Mouse (Mus musculus) right cerebral cortex, adult 18-20 months (tissue): Measurements from ENCODE around the gene Fstl3.

Source experiments
- DNase-seq: peaks from one replicate; pipeline ENCODE4 v3.0.0; 2022; ENCODE audit warnings: mixed read lengths

The Fstl3 gene

DNA sequence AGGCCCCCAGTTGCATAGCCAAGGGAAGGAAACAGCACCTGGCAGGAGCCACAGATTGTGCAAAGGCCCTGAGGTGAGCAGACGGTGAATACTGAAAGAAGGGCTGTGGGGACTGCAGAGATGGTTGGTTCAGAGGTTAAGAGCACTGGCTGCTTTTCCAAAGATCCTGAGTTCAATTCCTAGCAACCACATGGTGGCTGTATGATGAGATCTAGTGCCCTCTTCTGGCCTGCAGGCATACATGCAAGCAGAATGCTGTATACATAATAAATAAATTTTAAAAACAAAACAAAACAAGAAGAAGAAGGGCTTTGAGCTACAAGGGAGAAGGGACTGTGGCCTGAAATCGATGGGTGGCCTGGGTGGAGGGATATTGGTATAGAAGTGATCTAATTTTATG, 40.0 kb downstream of the Fstl3 start:
- no peak for DNase-seq

- DNase-seq: no peak
Measured at GRCm38 (mm10) chr10:79818225-79818624, 41.2 kb downstream of the Fstl3 start.

GRCm38 (mm10) chr10:79819606-79820005, 42.5 kb downstream of the Fstl3 start:
- DNase-seq: no peak

- no peak for DNase-seq
Measured at GRCm38 (mm10) chr10:79820277-79820676, 43.2 kb downstream of the Fstl3 start.

DNA sequence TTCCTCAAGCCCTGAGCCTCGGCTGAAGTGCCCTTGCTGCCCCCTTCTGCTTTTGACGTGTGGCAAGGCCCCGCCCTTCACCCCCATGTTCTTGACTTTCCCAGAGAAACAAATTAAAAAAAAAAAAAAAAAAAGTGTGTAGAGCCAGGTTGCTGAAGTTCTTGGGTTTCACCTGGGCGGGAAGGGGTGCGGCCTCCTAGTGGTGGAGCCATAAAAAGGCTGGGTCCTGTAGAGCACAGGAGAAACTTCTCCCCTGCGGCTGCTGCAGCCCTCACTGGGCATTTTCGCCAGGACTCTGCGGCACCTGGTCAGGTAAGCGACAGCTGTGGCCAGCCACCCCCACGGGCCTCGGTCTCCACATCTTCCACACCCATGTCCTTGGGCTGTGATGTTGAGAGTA, 43.7 kb downstream of the Fstl3 start, which contains the start of gene Misp:
TSS of gene Misp (plus strand) at position 208 of the 400 bp plus-strand sequence.
- DNase-seq: no peak

DNA sequence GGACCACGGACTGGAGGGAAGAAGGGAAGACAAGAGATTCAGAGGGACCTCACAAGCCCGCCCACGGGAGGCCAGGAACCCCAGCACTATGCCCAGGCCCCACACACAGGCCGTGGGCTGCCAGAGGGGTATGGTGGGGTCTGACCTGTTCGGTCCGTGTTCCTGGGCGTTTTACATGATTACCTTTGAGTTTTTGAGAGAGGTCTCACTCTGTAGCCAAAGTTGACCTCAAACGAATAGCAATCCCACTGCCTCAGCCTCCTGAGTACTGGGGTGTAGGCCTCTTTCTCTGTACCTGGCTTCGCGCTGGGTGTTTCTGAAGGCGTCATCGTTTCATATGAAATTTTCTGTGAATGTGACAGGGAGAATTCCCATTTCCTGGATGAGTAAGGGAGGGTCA, 44.7 kb downstream of the Fstl3 start:
- DNase-seq: no peak

- DNase-seq: no peak
Measured at GRCm38 (mm10) chr10:79822372-79822771, 45.3 kb downstream of the Fstl3 start.

DNA sequence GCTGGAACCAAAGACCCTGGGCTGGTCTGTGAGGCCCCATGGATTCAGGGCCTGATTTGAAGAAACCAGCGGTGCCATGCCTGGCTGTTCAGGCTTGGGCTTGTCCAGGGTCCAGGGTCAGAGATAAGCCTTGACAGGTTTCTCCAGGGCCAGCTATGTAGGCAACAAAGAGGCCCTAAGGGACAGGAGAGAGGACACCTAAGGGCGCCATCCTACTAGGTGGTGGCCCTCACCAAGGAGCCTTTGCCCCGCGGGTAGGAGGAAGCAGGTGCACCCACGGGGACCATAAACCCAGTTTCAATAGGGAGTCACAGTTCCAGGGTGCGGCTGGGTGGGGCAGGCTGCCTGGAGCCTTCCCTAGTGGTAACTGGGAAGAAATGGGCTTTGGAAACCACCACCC, 45.9 kb downstream of the Fstl3 start:
- no peak for DNase-seq

DNA sequence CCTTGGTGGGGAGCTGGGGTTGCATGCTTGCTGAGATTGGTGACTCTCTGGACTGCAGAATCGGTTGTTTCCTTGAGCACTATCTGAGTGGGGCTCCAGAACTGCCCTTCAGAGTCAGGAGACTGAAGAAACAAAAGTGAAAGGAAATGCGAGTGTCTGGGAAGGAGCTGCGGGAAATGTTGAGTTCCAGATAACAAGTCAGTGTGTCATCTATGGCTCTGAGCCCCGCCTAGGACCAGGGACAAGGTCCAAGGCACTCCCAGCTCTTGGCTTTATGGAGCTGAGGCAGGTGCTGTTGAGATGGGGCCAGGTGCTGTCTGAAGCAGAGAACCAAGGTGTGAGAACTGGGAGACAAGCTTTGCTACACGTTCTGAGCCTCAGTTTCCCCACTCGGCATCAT, 47.3 kb downstream of the Fstl3 start:
- no peak for DNase-seq

- no peak for DNase-seq
Measured at GRCm38 (mm10) chr10:79831583-79831982, 54.5 kb downstream of the Fstl3 start.
